In the genomic region with DNA sequence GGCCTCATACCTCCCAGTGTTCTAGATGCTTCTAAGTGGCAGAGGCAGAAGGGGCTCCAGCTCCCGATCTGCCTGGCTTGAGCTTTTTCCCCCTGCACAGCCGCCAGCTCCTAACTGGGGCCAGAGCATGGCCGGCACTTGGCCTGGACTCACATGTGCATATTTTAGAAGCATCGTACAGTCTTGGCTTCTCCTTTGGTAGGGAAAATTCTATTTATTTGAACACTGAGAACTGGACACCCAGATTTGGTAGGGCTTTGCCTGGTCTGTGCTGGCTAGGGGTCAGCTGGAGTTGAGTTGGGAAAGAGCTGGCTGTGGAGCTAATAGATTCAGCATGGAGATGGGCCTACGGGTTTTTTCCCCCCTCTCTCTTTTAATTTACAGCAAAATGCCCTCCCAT, we compare ENCODE assay signal across 14 mouse cellular contexts.
DNase-seq lines count a peak whose midpoint lies in the region; ATAC-seq and TF ChIP-seq lines count a peak whose summit lies in the region.
"Had no signal": no experiment of that assay in that cellular context is flagged by ENCODE, and none has a peak within 500 bp of the region (broad histone marks: within the 10 kb centered on the region; RNA-seq: fewer than 3 reads in every experiment).

No protein-coding gene starts in this region.

- no peak for TF ChIP-seq EP300 in heart, adult 2 months (IDR thresholded peaks at IDR 0.05; ENCODE audit: insufficient read depth, low read depth, low read length)

- TF ChIP-seq POLR2A in heart, adult 2 months (IDR thresholded peaks at IDR 0.05; ENCODE audit: insufficient read depth, low read depth, low read length) = no peak

- H3K36me3 ChIP-seq in heart, adult 2 months (ENCODE audit: control insufficient read depth, insufficient read depth, low read length) = no peaks in the 10 kb centered on the region
- H3K36me3 ChIP-seq in heart, embryonic 12.5 days = no peaks in the 10 kb centered on the region
- H3K36me3 ChIP-seq: lung, embryonic 15.5 days; midbrain, embryonic 10.5 days; neural tube, embryonic 15.5 days had no signal

- DNase-seq in heart, adult 2 months = peak; percentile 19 to 26
- peak; percentile 72 for DNase-seq in gastrocnemius, adult 2 months
- DNase-seq in gastrocnemius, postnatal 4 days (ENCODE audit: low spot score in 2 of 2) = peak; percentile 36 to 59
- peak; percentile 3 for DNase-seq in lung, postnatal 36 days
- no peak for DNase-seq in layer of hippocampus, adult 2 months (ENCODE audit: low spot score in 2 of 2)
- DNase-seq: adrenal gland, adult 8-10 months; cerebellum, adult 8-10 months; thymus, postnatal 4 days had no signal

- no peak overlapping the region for H3K9ac ChIP-seq in heart, adult 2 months (ENCODE audit: low read depth, low read length)
- H3K9ac ChIP-seq in heart, embryonic 12.5 days = no peak overlapping the region
- H3K9ac ChIP-seq: lung, embryonic 15.5 days; neural tube, embryonic 15.5 days had no signal

- no peaks in the 10 kb centered on the region for H3K79me2 ChIP-seq in heart, adult 2 months (replicated peaks; ENCODE audit: control insufficient read depth, insufficient read depth, low read length)

- intact Hi-C loops in heart, adult 2 months (cut with DNase I) = no loop called here
- intact Hi-C loops in gastrocnemius, adult 2 months (cut with DNase I) = no loop called here

- WGBS in heart, adult 2 months = 79% methylated on average over 5 of the region's 5 CpGs
- 81% methylated on average over 5 of the region's 5 CpGs for WGBS in heart, embryonic 12.5 days

- H3K4me3 ChIP-seq in heart, adult 2 months = no peak overlapping the region
- no peak overlapping the region for H3K4me3 ChIP-seq in heart, embryonic 12.5 days
- H3K4me3 ChIP-seq in gastrocnemius, adult 2 months = no peak overlapping the region
- H3K4me3 ChIP-seq in layer of hippocampus, adult 2 months = no peak overlapping the region
- H3K4me3 ChIP-seq: lung, embryonic 15.5 days; midbrain, embryonic 10.5 days; neural tube, embryonic 15.5 days had no signal

- TF ChIP-seq CTCF in heart, adult 2 months (IDR thresholded peaks at IDR 0.05) = no peak
- no peak for TF ChIP-seq CTCF in gastrocnemius, adult 2 months (IDR thresholded peaks at IDR 0.05)
- TF ChIP-seq CTCF in layer of hippocampus, adult 2 months (conservative IDR thresholded peaks at IDR 0.05) = no peak

- no peak overlapping the region for H3K4me2 ChIP-seq in heart, embryonic 12.5 days
- H3K4me2 ChIP-seq: lung, embryonic 15.5 days; neural tube, embryonic 15.5 days had no signal

- no peaks in the 10 kb centered on the region for H3K27me3 ChIP-seq in heart, adult 2 months (ENCODE audit: control insufficient read depth, insufficient read depth, low read length)
- H3K27me3 ChIP-seq in heart, embryonic 12.5 days (replicated peaks) = no peaks in the 10 kb centered on the region
- H3K27me3 ChIP-seq: lung, embryonic 15.5 days; neural tube, embryonic 15.5 days had no signal

- ATAC-seq in heart, embryonic 12.5 days (ENCODE audit: insufficient number of reproducible peaks, low FRiP score) = no peak
- ATAC-seq in activated CD4-positive, CD25-positive, alpha-beta regulatory T cell, adult 4 months = no peak
- ATAC-seq: forebrain, embryonic 14.5 days had no signal

- H3K4me1 ChIP-seq in heart, adult 2 months (ENCODE audit: control insufficient read depth, insufficient read depth, low read length) = no peaks in the 10 kb centered on the region
- H3K4me1 ChIP-seq in heart, embryonic 12.5 days (replicated peaks) = no peaks in the 10 kb centered on the region
- H3K4me1 ChIP-seq: lung, embryonic 15.5 days; midbrain, embryonic 10.5 days had no signal

- no peak overlapping the region for H3K27ac ChIP-seq in heart, adult 2 months
- no peak overlapping the region for H3K27ac ChIP-seq in heart, embryonic 12.5 days (ENCODE audit: poor library complexity, severe bottlenecking)
- no peak overlapping the region for H3K27ac ChIP-seq in gastrocnemius, adult 2 months
- H3K27ac ChIP-seq in layer of hippocampus, adult 2 months = no peak overlapping the region
- H3K27ac ChIP-seq: lung, embryonic 15.5 days; midbrain, embryonic 10.5 days; neural tube, embryonic 15.5 days had no signal

- no peaks in the 10 kb centered on the region for H3K9me3 ChIP-seq in heart, embryonic 12.5 days (replicated peaks)
- H3K9me3 ChIP-seq: lung, embryonic 15.5 days; midbrain, embryonic 10.5 days; neural tube, embryonic 15.5 days had no signal

Comparison
In these comparisons a context has a peak if more than half of its experiments do, and no peak if none do; other contexts are left out.
1. DNase-seq: peak in heart, adult 2 months (2 of 2), gastrocnemius, adult 2 months (single experiment), gastrocnemius, postnatal 4 days (2 of 2) and lung, postnatal 36 days (single experiment); none in layer of hippocampus, adult 2 months (0 of 2).